Mouse (Mus musculus): ENCODE measurements at regions not wholly inside any gene's neighbourhood (a gene's known extent, or its start where the extent isn't known, plus 50 kb on each side); places are given as distances from the start of the nearest gene placed in this dataset.

DNA sequence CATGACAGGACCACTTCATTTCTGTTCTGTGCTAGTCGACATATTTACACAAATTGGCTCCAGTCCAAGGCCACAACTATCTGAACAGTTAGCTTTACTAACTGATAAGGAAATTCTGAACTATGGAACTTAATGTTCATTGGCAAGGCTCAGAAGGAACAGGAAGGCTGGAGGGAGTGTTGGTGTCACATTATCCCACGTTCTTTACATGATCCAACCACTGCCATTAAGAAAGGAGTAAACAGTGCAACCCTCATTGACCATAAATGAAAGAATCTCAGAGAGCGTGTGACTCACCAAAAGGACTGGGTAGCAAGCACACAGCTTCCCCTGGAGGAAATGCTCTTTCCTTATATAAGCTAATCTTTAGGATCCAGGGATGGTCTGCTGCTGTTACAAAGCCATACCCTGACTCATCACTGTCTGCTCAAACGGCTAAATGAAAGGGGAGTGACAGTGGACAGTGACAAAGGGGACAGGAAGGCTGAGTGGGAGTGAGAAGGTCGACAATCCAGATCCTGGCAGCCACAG is 135.6 kb downstream of the Drd1 start:
- Histone ChIP-seq H3K9ac (ENCODE audit: control insufficient read depth, low read depth, low read length, poor library complexity, severe bottlenecking) (no peak overlapping the region), H3K27ac (ENCODE audit: control insufficient read depth, low read depth, low read length) (no peak overlapping the region), H3K9me3 (replicated peaks; ENCODE audit: insufficient read depth, low read length) (no peaks in the 10 kb centered on the region), H3K4me1 (ENCODE audit: control insufficient read depth in 1 of 2, insufficient read depth in 2 of 2, low read length in 2 of 2) (no peaks in the 10 kb centered on the region), H3K36me3 (ENCODE audit: control insufficient read depth in 1 of 2, insufficient read depth in 2 of 2, low read length in 2 of 2) (no peaks in the 10 kb centered on the region), H3K27me3 (ENCODE audit: control insufficient read depth in 1 of 2, insufficient read depth in 2 of 2, low read length in 2 of 2) (no peaks in the 10 kb centered on the region), H3K4me3 (ENCODE audit: control insufficient read depth in 1 of 2, insufficient read depth in 1 of 2, low read depth in 2 of 2, low read length in 2 of 2) (no peak overlapping the region), H3K79me2 (ENCODE audit: control insufficient read depth, insufficient read depth, low read length, poor library complexity) (no peaks in the 10 kb centered on the region)
- DNase-seq (ENCODE audit: low read depth, low spot score) = peak; percentile 1
- TF ChIP-seq MAFK (IDR thresholded peaks at IDR 0.05; ENCODE audit: borderline replicate concordance, low read depth, low read length) (no peak), HCFC1 (IDR thresholded peaks at IDR 0.05; ENCODE audit: low read depth, low read length) (no peak), MYC (IDR thresholded peaks at IDR 0.05; ENCODE audit: low read depth, low read length) (no peak)

- Histone ChIP-seq H3K9ac (ENCODE audit: control insufficient read depth, low read depth, low read length, poor library complexity, severe bottlenecking) (no peak overlapping the region), H3K9me3 (replicated peaks; ENCODE audit: insufficient read depth, low read length) (no peaks in the 10 kb centered on the region), H3K79me2 (ENCODE audit: control insufficient read depth, insufficient read depth, low read length, poor library complexity) (no peaks in the 10 kb centered on the region), H3K27me3 (ENCODE audit: control insufficient read depth in 1 of 2, insufficient read depth in 2 of 2, low read length in 2 of 2) (no peaks in the 10 kb centered on the region), H3K4me1 (ENCODE audit: control insufficient read depth in 1 of 2, insufficient read depth in 2 of 2, low read length in 2 of 2) (no peaks in the 10 kb centered on the region), H3K36me3 (ENCODE audit: control insufficient read depth in 1 of 2, insufficient read depth in 2 of 2, low read length in 2 of 2) (no peaks in the 10 kb centered on the region), H3K4me3 (ENCODE audit: control insufficient read depth in 1 of 2, insufficient read depth in 1 of 2, low read depth in 2 of 2, low read length in 2 of 2) (no peak overlapping the region), H3K27ac (ENCODE audit: control insufficient read depth, low read depth, low read length) (no peak overlapping the region)
- DNase-seq (ENCODE audit: low read depth, low spot score) = no peak
- TF ChIP-seq ETS1 (IDR thresholded peaks at IDR 0.05; ENCODE audit: low read depth, low read length) (no peak), UBTF (IDR thresholded peaks at IDR 0.05; ENCODE audit: borderline replicate concordance, insufficient read depth, low read depth, low read length) (no peak), MAZ (IDR thresholded peaks at IDR 0.05; ENCODE audit: low read depth, low read length) (no peak), MYC (IDR thresholded peaks at IDR 0.05; ENCODE audit: low read depth, low read length) (no peak), GATA1 (IDR thresholded peaks at IDR 0.05; ENCODE audit: low read depth, low read length) (no peak), USF1 (IDR thresholded peaks at IDR 0.05; ENCODE audit: low read depth, low read length) (no peak), TAL1 (IDR thresholded peaks at IDR 0.05; ENCODE audit: low read length) (no peak)
These were observed 140.0 kb downstream of the Drd1 start for GRCm38 (mm10) chr13:53915456-53915855.

GRCm38 (mm10) chr13:53914434-53914833 is 141.1 kb downstream of the Drd1 start:
- Histone ChIP-seq H3K27me3 (ENCODE audit: control insufficient read depth in 1 of 2, insufficient read depth in 2 of 2, low read length in 2 of 2) (no peaks in the 10 kb centered on the region), H3K9me3 (replicated peaks; ENCODE audit: insufficient read depth, low read length) (no peaks in the 10 kb centered on the region), H3K79me2 (ENCODE audit: control insufficient read depth, insufficient read depth, low read length, poor library complexity) (no peaks in the 10 kb centered on the region), H3K9ac (ENCODE audit: control insufficient read depth, low read depth, low read length, poor library complexity, severe bottlenecking) (no peak overlapping the region), H3K4me1 (ENCODE audit: control insufficient read depth in 1 of 2, insufficient read depth in 2 of 2, low read length in 2 of 2) (no peaks in the 10 kb centered on the region), H3K36me3 (ENCODE audit: control insufficient read depth in 1 of 2, insufficient read depth in 2 of 2, low read length in 2 of 2) (no peaks in the 10 kb centered on the region), H3K27ac (ENCODE audit: control insufficient read depth, low read depth, low read length) (no peak overlapping the region), H3K4me3 (ENCODE audit: control insufficient read depth in 1 of 2, insufficient read depth in 1 of 2, low read depth in 2 of 2, low read length in 2 of 2) (no peak overlapping the region)
- TF ChIP-seq POLR2AphosphoS5 (IDR thresholded peaks at IDR 0.05; ENCODE audit: borderline replicate concordance, low read depth, low read length) (no peak), TBP (IDR thresholded peaks at IDR 0.05; ENCODE audit: low read depth, low read length) (no peak), MYC (IDR thresholded peaks at IDR 0.05; ENCODE audit: low read depth, low read length) (no peak), CTCF (IDR thresholded peaks at IDR 0.05 in 2 of 3, conservative IDR thresholded peaks at IDR 0.05 in 1 of 3; ENCODE audit: control insufficient read depth in 1 of 3, insufficient read depth in 1 of 3, low read depth in 2 of 3, low read length in 3 of 3, poor library complexity in 1 of 3, severe bottlenecking in 1 of 3) (no peak), NRF1 (IDR thresholded peaks at IDR 0.05; ENCODE audit: insufficient read depth, low read depth, low read length, poor library complexity, severe bottlenecking) (no peak), MAFK (IDR thresholded peaks at IDR 0.05; ENCODE audit: borderline replicate concordance, low read depth, low read length) (no peak), SIN3A (IDR thresholded peaks at IDR 0.05; ENCODE audit: low read length) (no peak), MAZ (IDR thresholded peaks at IDR 0.05; ENCODE audit: low read depth, low read length) (no peak), ZKSCAN1 (IDR thresholded peaks at IDR 0.05; ENCODE audit: low read depth, low read length) (no peak), TAL1 (IDR thresholded peaks at IDR 0.05; ENCODE audit: low read length) (no peak), NELFE (IDR thresholded peaks at IDR 0.05; ENCODE audit: low read depth, low read length) (no peak), GATA1 (IDR thresholded peaks at IDR 0.05; ENCODE audit: low read depth, low read length) (no peak), GABPA (IDR thresholded peaks at IDR 0.05; ENCODE audit: low read depth, low read length) (no peak), RCOR1 (IDR thresholded peaks at IDR 0.05; ENCODE audit: low read depth, low read length) (no peak), POLR2A (IDR thresholded peaks at IDR 0.05; ENCODE audit: control insufficient read depth in 1 of 2, insufficient read depth in 1 of 2, low read depth in 1 of 2, low read length in 2 of 2, poor library complexity in 1 of 2) (no peak), CHD2 (IDR thresholded peaks at IDR 0.05; ENCODE audit: low read length) (no peak), CHD1 (IDR thresholded peaks at IDR 0.05; ENCODE audit: low read depth, low read length) (no peak)
- no peak for DNase-seq (ENCODE audit: low read depth, low spot score)
